Mouse (Mus musculus): ENCODE results near the gene Cep57l1.
A peak's percentile ranks its signal among the peaks of the same experiment; 100 is the strongest.

The Cep57l1 gene

GRCm38 (mm10) chr10:41737245-41737644 lies 72.4 kb downstream of the Cep57l1 start:
- no peak for DNase-seq (ENCODE audit: low spot score)

DNA sequence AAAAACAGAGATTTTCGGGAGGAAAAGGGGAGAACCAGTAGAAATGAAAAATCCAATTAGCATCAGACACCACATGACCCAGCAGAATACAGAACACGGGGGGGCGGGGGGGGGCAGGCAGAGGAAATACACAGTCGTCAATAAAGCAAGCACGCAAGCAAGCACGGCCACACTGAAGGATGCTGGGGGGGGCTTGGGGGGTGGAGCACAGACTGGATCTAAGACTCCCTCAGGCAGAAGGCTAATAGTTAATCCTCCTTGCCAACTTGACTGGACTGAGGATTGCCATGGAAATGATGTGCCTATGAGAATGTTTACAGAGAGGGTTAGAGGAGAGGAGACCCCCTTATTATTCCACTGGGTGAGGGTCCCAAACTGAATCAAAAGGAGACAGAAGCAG lies 74.3 kb downstream of the Cep57l1 start:
- no peak for DNase-seq (ENCODE audit: low spot score)

- no peak for DNase-seq (ENCODE audit: low spot score)
These were observed 76.5 kb downstream of the Cep57l1 start for GRCm38 (mm10) chr10:41733214-41733613.

- DNase-seq (ENCODE audit: low spot score), result no peak
These were observed 77.7 kb downstream of the Cep57l1 start for GRCm38 (mm10) chr10:41731932-41732331.

DNA sequence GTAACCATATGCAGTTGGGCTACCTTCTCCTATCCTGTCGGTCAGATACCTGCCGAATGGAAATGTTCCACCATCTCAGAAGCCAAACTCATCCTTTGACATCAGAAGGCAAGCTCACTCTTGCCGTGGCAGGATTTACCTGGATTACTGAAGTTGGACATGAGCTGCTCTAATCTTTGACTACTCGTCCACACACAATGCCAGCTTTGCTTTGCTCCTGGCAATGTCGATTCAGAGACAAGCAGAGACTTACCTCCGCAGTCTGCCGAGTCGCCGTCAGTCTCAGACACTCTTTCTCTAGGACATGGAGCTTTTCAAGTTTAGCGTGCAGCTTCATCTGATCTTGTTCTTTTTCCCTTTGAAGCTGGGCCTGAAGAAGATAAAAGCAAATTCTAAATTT lies 78.9 kb downstream of the Cep57l1 start:
- no peak for DNase-seq (ENCODE audit: low spot score)

- no peak for DNase-seq (ENCODE audit: low spot score)
These were observed 83.5 kb downstream of the Cep57l1 start for GRCm38 (mm10) chr10:41726215-41726614.

- no peak for DNase-seq (ENCODE audit: low spot score)
These were observed 90.1 kb downstream of the Cep57l1 start for GRCm38 (mm10) chr10:41719587-41719986.

DNA sequence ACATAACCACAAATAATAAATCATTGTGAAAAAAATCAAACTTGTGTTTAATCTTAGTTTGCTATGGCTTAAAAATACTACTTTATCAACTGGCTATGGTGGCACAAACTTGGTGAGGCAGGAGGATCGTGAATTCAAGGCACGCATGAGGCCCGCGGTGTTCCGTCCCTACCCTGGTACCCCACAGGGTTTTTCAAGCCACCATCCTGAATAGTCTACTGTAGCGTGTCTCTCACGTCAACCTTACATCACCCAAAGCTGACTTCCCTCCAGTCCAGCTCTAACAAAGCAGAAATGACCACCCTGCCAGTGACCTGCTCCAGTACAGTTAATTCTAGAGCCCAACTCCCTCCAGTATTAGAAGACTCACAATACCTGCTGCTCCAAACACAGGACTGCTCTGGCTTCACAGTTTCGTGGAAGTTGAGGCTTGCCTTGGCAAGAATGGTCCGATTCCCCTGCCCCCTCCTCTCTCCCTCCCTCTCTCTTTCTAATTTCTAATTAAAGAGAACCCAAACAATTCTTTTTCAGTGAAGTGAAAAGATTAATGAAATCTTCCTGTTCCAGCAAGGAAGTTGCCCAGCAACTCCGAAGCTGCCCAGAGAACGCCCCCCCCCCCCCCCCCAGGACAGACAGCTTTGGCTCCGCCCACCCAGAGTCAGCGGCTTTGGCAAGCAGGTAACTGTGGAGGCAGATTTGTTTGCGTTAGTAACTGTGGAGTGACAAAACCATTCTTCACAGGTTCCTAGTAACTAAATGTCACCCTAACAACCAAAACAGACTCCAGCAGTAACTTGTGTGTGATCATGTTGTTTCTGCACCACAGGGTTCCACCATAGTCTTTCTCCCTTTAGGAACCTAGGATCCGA lies 93.4 kb downstream of the Cep57l1 start, which contains the start of gene Ccdc162:
Gene Ccdc162, minus strand, starts transcription at position 606 of the 869 bp plus-strand sequence.
- peak; percentile 14 for DNase-seq (ENCODE audit: low spot score)

DNA sequence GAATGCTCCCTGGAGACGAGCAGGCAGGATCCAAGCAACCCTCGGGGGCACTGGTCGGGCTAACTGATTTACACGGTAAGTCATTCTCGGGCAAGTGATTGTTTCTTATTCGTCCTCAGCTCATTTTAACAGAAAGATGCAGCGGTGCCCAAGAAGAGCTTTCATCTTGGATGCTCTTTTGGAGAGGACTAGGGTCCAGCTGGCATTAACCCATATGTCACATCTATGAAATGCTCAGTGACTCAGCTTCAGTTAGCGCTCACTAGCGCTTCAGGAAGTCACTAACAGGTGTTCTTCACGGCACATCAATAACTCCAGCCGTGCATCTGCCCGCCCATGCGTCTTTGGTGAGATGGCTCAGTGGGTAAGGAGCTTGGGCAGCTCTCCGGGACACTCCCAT lies 94.1 kb downstream of the Cep57l1 start:
- no peak for DNase-seq (ENCODE audit: low spot score)

- DNase-seq (ENCODE audit: low spot score), result no peak
These were observed 98.2 kb downstream of the Cep57l1 start for GRCm38 (mm10) chr10:41711467-41711866.

DNA sequence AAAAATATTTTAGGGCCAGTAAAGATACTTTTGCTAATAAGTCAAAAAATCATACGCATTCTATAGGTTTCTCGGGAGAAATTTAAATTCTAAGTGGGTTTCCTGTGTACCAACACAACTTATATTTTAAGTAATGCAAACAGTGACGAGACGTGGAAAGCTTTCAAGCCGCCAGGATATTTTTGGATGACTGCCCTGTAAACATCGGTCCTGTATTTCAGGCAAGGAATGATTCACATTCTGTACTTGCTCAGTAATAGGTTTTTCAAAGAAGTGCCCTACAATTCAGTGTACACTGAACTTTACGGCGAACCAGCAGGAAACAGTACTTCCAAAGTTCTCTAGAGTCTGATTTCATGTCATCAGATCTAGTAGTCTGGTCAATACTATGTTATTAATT lies 98.9 kb downstream of the Cep57l1 start:
- no peak for DNase-seq (ENCODE audit: low spot score)

DNA sequence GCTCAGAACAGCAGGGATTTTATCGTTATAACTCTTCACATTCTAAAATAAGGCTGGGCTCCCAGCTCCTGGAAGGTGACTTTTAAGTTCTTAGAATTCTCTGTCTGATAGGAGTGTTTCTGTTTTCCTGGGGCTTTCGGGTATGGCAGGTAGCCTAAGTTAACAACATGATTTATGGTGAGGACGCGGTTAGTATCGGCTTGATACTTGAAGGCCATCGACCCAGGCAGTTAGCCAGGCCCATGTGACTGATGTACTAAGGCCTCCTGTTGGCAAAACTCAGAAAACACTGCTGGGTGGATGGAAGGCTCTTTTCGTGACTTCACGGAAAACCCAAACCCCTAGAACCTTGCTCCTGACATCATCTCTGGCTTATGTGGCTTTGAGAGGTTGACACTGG lies 100.3 kb downstream of the Cep57l1 start:
- DNase-seq (ENCODE audit: low spot score), result no peak

DNA sequence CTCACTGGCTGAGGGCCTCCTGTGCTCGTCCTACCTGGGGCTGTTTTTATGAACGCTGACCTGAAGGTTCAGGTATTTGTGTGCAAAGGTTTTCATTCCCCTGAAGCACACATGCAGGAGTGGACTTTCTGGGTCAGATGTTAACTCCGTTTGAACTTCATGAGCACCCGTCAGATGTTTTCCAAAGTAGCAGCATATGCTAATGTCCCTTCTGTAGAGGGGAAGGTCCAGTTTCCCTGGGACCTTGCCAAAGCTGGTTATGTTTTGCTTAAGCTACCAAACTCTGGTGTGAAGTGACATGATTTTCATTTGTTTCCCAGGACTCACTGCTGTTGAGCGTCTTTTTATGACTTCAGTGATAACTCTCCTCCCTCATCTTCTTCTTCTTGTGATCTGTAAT lies 110.0 kb downstream of the Cep57l1 start:
- no peak for DNase-seq (ENCODE audit: low spot score)

- DNase-seq (ENCODE audit: low spot score), result no peak
These were observed 112.6 kb downstream of the Cep57l1 start for GRCm38 (mm10) chr10:41697040-41697439.

DNA sequence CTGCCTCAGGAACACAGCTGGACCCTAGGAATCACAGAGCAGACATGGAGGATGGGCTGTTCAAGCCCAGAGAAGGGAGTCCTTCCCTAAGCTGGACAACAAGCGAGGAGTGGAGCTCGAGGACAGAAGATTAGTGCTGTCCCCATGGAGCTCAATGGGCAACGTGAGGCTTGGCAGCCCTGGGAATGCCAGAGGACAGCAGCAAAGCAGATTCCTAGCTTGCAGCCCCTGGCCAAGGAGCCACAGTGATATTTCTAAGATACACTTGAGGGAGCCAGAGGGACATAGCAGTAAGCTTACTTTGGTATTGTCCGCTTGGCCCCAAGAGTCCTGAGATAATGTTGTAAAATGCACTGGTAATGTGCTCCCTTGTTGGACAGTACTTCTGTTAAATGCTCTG lies 118.7 kb downstream of the Cep57l1 start:
- DNase-seq (ENCODE audit: low spot score), result no peak

DNA sequence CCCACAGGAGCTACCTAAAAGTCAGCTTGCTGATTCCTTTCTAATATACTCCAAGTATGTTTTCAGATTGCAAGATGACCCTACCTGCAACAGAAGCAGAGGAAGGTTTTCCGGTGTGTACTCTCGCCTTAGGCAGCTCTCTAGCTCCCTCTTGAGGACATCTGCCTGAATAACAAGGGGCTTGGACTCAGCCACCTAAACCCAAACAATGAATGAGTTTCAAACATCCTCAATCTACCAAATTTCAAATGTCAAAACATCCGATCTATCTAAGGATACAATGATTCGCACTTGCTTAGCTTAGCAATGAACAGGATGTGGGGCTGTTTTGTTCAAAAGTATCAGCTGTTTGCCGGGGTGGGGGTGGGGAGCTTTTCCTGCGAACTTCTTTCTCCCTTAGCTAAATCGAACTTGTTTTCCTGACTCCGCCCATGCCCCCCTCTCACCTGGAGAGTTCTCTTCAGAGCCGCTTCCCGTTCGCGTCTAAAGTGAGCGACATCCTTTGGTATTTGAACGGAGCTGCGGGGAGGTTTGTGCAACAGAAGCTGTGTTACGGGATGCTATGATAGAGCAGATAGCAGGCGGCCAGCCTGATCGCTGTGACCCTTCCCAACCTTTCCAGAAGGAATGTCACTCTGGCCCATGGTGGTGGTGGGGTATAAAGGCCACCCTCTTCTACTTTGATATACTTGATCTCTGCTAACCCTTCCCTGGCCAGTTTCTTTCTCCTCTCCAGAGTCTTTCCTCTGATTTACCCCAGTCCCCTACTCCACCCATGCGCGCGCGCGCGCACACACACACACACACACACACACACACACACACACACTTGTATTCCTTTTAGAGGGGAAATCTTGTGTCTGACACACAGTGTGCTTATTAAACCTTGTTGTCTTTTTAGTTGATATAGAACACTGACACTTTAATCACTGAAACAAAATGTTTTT lies 119.5 kb downstream of the Cep57l1 start:
- peak; percentile 69 for DNase-seq (ENCODE audit: low spot score)

DNA sequence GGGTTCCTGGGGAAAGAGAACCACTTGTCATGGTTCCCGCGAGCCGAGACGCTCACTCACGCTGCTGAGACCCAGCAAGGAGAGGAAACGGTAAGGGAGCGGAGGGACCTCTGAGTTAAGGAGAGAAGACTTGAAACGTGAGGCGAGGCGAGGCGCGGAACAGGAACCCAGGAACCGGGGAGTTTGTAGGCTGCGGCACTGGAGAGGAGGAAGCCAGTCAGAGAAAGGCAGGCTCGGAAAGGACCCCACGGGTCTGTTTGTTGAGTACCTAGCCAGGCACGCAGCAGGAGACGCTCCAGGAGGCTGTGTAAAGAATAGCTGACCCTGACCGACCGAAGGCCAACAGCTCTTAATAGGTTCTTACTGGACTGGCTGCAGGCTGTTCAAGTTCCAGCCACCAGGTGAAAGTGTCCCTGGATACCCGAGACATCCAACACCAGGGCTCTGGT lies 125.1 kb downstream of the Cep57l1 start:
- peak; percentile 24 for DNase-seq (ENCODE audit: low spot score)

GRCm38 (mm10) chr10:41682546-41683393 lies 126.9 kb downstream of the Cep57l1 start:
- peak; percentile 87 for DNase-seq (ENCODE audit: low spot score)

DNA sequence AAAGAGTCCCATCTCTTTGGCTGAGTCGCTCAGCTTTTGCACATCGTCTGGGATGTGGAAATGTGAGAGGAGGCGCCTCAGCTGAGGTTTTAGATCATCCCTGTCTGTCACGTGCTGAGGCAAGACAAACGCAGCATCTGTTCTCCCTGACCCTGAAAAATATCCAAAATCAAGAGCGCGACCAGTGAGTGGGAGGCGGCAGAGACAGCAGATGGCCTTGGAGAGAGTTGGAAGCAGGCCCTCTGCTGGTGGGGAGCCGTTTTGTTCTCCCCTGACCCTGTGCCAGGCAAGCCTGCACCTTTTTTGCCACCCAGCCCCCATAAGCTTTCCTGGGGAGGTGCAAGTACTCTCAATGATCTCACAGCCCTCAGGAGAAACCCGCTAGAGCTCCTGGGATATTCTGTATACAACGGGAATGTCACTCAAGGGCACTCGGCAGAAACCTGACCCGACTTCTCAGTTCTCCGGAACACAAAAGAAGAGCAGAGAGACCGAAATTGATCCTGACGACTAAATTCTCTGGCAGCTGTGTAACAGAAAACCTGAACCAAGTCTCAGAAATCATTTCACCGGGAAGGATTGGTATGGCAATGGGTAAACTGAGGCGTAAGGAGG lies 130.8 kb downstream of the Cep57l1 start:
- DNase-seq (ENCODE audit: low spot score), result peak; percentile 62

GRCm38 (mm10) chr10:41677396-41677795 lies 132.3 kb downstream of the Cep57l1 start:
- no peak for DNase-seq (ENCODE audit: low spot score)

DNA sequence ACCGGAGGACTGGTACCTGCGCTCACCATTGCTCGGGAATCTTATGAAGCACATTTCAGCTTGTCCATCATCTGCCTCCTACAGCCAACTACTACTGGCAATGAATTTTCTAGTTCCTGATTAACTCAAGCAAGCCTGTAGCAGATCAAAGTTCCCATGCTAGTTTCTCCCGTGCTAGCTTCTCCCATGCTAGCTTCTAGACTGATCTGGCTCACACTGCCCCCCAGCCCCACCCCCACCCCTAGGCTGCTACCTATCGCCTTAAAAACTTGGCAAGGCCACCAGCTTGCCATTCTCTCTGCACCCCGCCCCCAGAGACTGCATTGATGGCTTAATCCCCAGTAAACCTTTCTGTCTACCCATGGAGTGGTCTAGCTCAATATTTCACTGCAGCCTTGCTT lies 133.0 kb downstream of the Cep57l1 start:
- no peak for DNase-seq (ENCODE audit: low spot score)

All from urinary bladder, postnatal 14 days (tissue).